Mouse (Mus musculus): ENCODE results near the gene Fam207a. TPM values are rescaled to one million over a fixed set of nuclear protein-coding genes. Genes with fewer than 3 reads are reported as not detected.

The Fam207a gene
- total and polyA plus RNA-seq, 3 experiments = 70.6 to 74.0 TPM; not detected in 1

DNA sequence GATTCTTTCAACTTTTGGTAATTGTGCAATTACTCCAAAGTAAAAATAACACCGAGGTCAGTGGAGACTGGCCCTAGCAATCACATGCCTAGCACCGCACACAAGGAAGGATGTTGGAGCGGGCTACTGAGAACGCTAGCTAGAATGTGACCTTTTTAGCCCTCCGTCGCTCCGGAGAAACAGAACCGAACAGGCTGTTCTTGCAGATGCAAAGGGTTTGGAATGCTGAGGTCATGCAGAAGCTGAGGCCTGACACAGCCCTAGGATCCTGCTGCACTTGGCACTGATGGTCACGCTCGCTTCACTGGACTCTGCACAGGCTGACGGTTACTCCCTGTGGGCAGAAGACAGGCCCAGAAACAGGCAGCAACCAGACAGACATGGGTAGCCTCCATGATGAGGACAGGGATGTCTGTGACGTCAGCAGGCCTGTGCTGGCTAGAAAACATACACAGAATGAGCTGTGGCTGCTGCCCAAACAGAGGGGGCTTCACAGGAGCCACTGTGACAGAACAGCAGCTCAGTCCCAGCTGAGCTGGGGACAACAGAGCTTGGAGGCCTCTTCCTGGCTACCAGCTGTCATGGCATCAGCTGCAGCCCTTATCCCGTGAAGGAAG, 8.5 kb downstream of the Fam207a start:
- H3K4me3 ChIP-seq (ENCODE audit: control insufficient read depth in 1 of 2, insufficient read depth in 1 of 2, low read depth in 2 of 2, low read length in 2 of 2) = no peak overlapping the region
- H3K27ac ChIP-seq (ENCODE audit: control insufficient read depth, low read depth, low read length) = no peak overlapping the region
- H3K4me1 ChIP-seq (ENCODE audit: control insufficient read depth in 1 of 2, insufficient read depth in 2 of 2, low read length in 2 of 2) = peaks cover 0 to 6% of the 10 kb centered on the region in 2 experiments; a peak in 1 of 4 replicates

DNA sequence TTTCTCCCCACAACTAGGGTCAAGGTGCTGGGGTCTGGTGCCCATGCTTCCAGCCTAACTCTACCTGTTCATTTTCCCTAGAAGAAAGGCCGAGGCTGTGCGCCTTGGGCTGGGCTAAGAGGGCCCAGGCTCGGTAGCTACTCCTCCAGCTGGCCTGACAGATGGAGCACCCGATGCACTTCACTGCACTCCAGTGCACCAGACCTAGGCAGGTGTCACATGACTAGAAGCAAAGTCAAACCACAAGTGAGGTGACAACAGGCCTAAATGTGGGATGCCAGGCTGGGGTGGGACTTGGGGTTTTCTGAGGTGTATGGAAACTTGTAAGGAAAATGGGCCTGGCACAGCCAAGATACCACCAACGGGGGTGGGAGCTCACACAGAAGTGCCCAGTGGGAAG, 9.1 kb downstream of the Fam207a start:
- no peak overlapping the region for H3K9ac ChIP-seq (ENCODE audit: control insufficient read depth, low read depth, low read length, poor library complexity, severe bottlenecking)
- H3K79me2 ChIP-seq (ENCODE audit: control insufficient read depth, insufficient read depth, low read length, poor library complexity) = peaks cover 3% of the 10 kb centered on the region; the same call in 1 of the 2 replicates
- no peak for TF ChIP-seq SIN3A (IDR thresholded peaks at IDR 0.05; ENCODE audit: low read length)
- no peak for TF ChIP-seq RCOR1 (IDR thresholded peaks at IDR 0.05; ENCODE audit: low read depth, low read length)
- no peak for TF ChIP-seq EP300 (IDR thresholded peaks at IDR 0.05; ENCODE audit: low read depth in 1 of 2, low read length in 2 of 2)
- TF ChIP-seq CHD2 (IDR thresholded peaks at IDR 0.05; ENCODE audit: low read length) = no peak
- TF ChIP-seq GABPA (IDR thresholded peaks at IDR 0.05; ENCODE audit: low read depth, low read length) = no peak
- TF ChIP-seq ETS1 (IDR thresholded peaks at IDR 0.05; ENCODE audit: low read depth, low read length) = no peak
- no peak for TF ChIP-seq JUND (IDR thresholded peaks at IDR 0.05; ENCODE audit: low read depth, low read length)
- TF ChIP-seq ZNF384 (IDR thresholded peaks at IDR 0.05; ENCODE audit: low read depth, low read length) = no peak
- no peak for TF ChIP-seq HCFC1 (IDR thresholded peaks at IDR 0.05; ENCODE audit: low read depth, low read length)
- TF ChIP-seq TAL1 (IDR thresholded peaks at IDR 0.05; ENCODE audit: low read length) = no peak
- TF ChIP-seq ZKSCAN1 (IDR thresholded peaks at IDR 0.05; ENCODE audit: low read depth, low read length) = no peak
- H3K27ac ChIP-seq (ENCODE audit: control insufficient read depth, low read depth, low read length) = no peak overlapping the region
- H3K27me3 ChIP-seq (ENCODE audit: control insufficient read depth in 1 of 2, insufficient read depth in 2 of 2, low read length in 2 of 2) = no peaks in the 10 kb centered on the region
- DNase-seq (ENCODE audit: low read depth, low spot score) = no peak
- H3K4me3 ChIP-seq (ENCODE audit: control insufficient read depth in 1 of 2, insufficient read depth in 1 of 2, low read depth in 2 of 2, low read length in 2 of 2) = no peak overlapping the region
- H3K4me1 ChIP-seq (ENCODE audit: control insufficient read depth in 1 of 2, insufficient read depth in 2 of 2, low read length in 2 of 2) = peaks cover 0 to 6% of the 10 kb centered on the region in 2 experiments; a peak in 1 of 4 replicates
- peaks cover 3 to 6% of the 10 kb centered on the region in 2 experiments for H3K36me3 ChIP-seq (ENCODE audit: control insufficient read depth in 1 of 2, insufficient read depth in 2 of 2, low read length in 2 of 2)
- H3K9me3 ChIP-seq (replicated peaks; ENCODE audit: insufficient read depth, low read length) = no peaks in the 10 kb centered on the region

More for the DNA sequence above, 8.5 kb downstream of the Fam207a start:
- TF ChIP-seq KAT2A (conservative IDR thresholded peaks at IDR 0.05; ENCODE audit: low read depth, low read length) = no peak
- no peak for TF ChIP-seq GABPA (IDR thresholded peaks at IDR 0.05; ENCODE audit: low read depth, low read length)
- TF ChIP-seq POLR2A (IDR thresholded peaks at IDR 0.05; ENCODE audit: control insufficient read depth in 1 of 2, insufficient read depth in 1 of 2, low read depth in 1 of 2, low read length in 2 of 2, poor library complexity in 1 of 2) = no peak
- TF ChIP-seq SIN3A (IDR thresholded peaks at IDR 0.05; ENCODE audit: low read length) = no peak
- no peak for TF ChIP-seq MEF2A (IDR thresholded peaks at IDR 0.05; ENCODE audit: extremely low read depth, insufficient replicate concordance, low read depth, low read length, poor library complexity, severe bottlenecking)
- TF ChIP-seq USF2 (IDR thresholded peaks at IDR 0.05; ENCODE audit: borderline replicate concordance in 1 of 2, insufficient read depth in 1 of 2, low read depth in 1 of 2, low read length in 2 of 2) = no peak
- no peak for TF ChIP-seq ZC3H11A (IDR thresholded peaks at IDR 0.05; ENCODE audit: low read depth, low read length)
- no peak for TF ChIP-seq TCF12 (IDR thresholded peaks at IDR 0.05; ENCODE audit: low read depth, low read length)
- TF ChIP-seq CHD1 (IDR thresholded peaks at IDR 0.05; ENCODE audit: low read depth, low read length) = no peak
- no peak for TF ChIP-seq ELF1 (IDR thresholded peaks at IDR 0.05; ENCODE audit: low read depth, low read length)
- TF ChIP-seq UBTF (IDR thresholded peaks at IDR 0.05; ENCODE audit: borderline replicate concordance, insufficient read depth, low read depth, low read length) = no peak
- TF ChIP-seq RAD21 (IDR thresholded peaks at IDR 0.05; ENCODE audit: low read depth, low read length) = no peak
- no peak for TF ChIP-seq JUND (IDR thresholded peaks at IDR 0.05; ENCODE audit: low read depth, low read length)
- TF ChIP-seq USF1 (IDR thresholded peaks at IDR 0.05; ENCODE audit: low read depth, low read length) = no peak
- TF ChIP-seq NELFE (IDR thresholded peaks at IDR 0.05; ENCODE audit: low read depth, low read length) = no peak
- no peak for TF ChIP-seq CTCF (IDR thresholded peaks at IDR 0.05 in 2 of 3, conservative IDR thresholded peaks at IDR 0.05 in 1 of 3; ENCODE audit: control insufficient read depth in 1 of 3, insufficient read depth in 1 of 3, low read depth in 2 of 3, low read length in 3 of 3, poor library complexity in 1 of 3, severe bottlenecking in 1 of 3)
- TF ChIP-seq NRF1 (IDR thresholded peaks at IDR 0.05; ENCODE audit: insufficient read depth, low read depth, low read length, poor library complexity, severe bottlenecking) = no peak
- no peak for TF ChIP-seq E2F4 (IDR thresholded peaks at IDR 0.05; ENCODE audit: borderline replicate concordance, low read depth, low read length)
- TF ChIP-seq ZNF384 (IDR thresholded peaks at IDR 0.05; ENCODE audit: low read depth, low read length) = no peak
- Histone ChIP-seq H3K79me2 (ENCODE audit: control insufficient read depth, insufficient read depth, low read length, poor library complexity) (peaks cover 3% of the 10 kb centered on the region; the same call in 1 of the 2 replicates), H3K36me3 (ENCODE audit: control insufficient read depth in 1 of 2, insufficient read depth in 2 of 2, low read length in 2 of 2) (peaks cover 3% of the 10 kb centered on the region in 2 experiments), H3K27me3 (ENCODE audit: control insufficient read depth in 1 of 2, insufficient read depth in 2 of 2, low read length in 2 of 2) (no peaks in the 10 kb centered on the region), H3K9ac (ENCODE audit: control insufficient read depth, low read depth, low read length, poor library complexity, severe bottlenecking) (no peak overlapping the region), H3K9me3 (replicated peaks; ENCODE audit: insufficient read depth, low read length) (no peaks in the 10 kb centered on the region)
- no peak for DNase-seq (ENCODE audit: low read depth, low spot score)

Data from MEL (cell line).